Mouse (Mus musculus) testis, adult 2 months (tissue): ENCODE data around the gene Pbld2.
A peak's percentile ranks its signal among the peaks of the same experiment; 100 is the strongest.

Source experiments
- CTCF ChIP-seq: fragments of 200-500 bp; IDR thresholded peaks from 2 replicates; pipeline ENCODE4 v1.5.1; 2012; ENCODE audit warnings: low read depth, mild to moderate bottlenecking, inconsistent platforms, low read length, moderate library complexity; ENCODE audit not compliant: control insufficient read depth, insufficient read depth, insufficient replicate concordance
- POLR2A ChIP-seq: fragments of 200-500 bp; IDR thresholded peaks from 2 replicates; pipeline ENCODE4 v1.6.1; 2012; ENCODE audit warnings: low read depth, mild to moderate bottlenecking, inconsistent platforms, low read length, moderate library complexity; ENCODE audit not compliant: control insufficient read depth

DNA sequence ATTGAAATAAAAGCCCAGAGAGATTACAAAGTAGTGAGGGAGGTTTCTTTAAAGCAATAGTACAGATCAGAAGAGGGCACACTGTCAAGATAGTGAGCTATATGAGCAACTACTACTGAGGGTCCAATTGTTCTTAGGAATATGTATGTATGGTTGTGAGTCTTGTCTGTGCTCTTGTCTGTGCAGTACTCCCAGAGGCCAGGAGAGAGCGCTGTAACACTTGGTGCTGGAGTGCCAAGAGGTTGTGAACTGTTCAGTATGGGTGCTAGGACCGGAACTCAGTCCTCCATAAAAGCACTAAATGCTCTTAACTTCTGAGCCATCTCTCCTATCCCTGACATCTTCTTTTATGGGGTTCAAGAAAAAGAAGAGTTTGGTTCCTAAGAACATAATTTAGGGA lies 30.5 kb downstream of the Pbld2 start:
- TF ChIP-seq CTCF: peak; percentile 44; the same call in 1 of the 2 replicates
- TF ChIP-seq POLR2A: no peak
